ENCODE assay signal across 8 mouse cellular contexts in genomic region chr1:64337619-64338574, GRCm38 (mm10).
A peak's percentile ranks its signal among the peaks of the same experiment; 100 is the strongest.
DNase-seq lines count a peak whose midpoint lies in the region; ATAC-seq and TF ChIP-seq lines count a peak whose summit lies in the region.

No protein-coding gene starts in this region.

- no peak overlapping the region for H3K9ac ChIP-seq in midbrain, embryonic 13.5 days (replicated peaks)

- H3K4me3 ChIP-seq in testis, adult 2 months (ENCODE audit: control insufficient read depth, low read depth, low read length): peak overlapping the region; percentile 18
- H3K4me3 ChIP-seq in midbrain, embryonic 13.5 days (replicated peaks): no peak overlapping the region

- no peaks in the 10 kb centered on the region for H3K36me3 ChIP-seq in testis, adult 2 months (ENCODE audit: control insufficient read depth, insufficient read depth, low read length)
- no peaks in the 10 kb centered on the region for H3K36me3 ChIP-seq in midbrain, embryonic 13.5 days

- TF ChIP-seq CTCF in testis, adult 2 months (IDR thresholded peaks at IDR 0.05; ENCODE audit: control insufficient read depth, insufficient read depth, insufficient replicate concordance, low read depth, low read length): no peak

- H3K4me2 ChIP-seq in midbrain, embryonic 13.5 days (replicated peaks): peak overlapping the region; percentile 25

- ATAC-seq in granulocyte monocyte progenitor cell, adult 5-6 weeks (replicated peaks; ENCODE audit: poor library complexity, severe bottlenecking): peak; percentile 71
- ATAC-seq in midbrain, embryonic 13.5 days: peak; percentile 80

- no peaks in the 10 kb centered on the region for H3K9me3 ChIP-seq in midbrain, embryonic 13.5 days

- DNase-seq in testis, postnatal 14 days (ENCODE audit: low spot score): no peak
- DNase-seq in layer of hippocampus, adult 18-20 months (ENCODE audit: low spot score in 2 of 2): no peak
- no peak for DNase-seq in thymus, adult 18-20 months
- no peak for DNase-seq in gastrocnemius, postnatal 14 days
- DNase-seq in cerebellum, postnatal 36 days: no peak

- TF ChIP-seq POLR2A in testis, adult 2 months (IDR thresholded peaks at IDR 0.05; ENCODE audit: control insufficient read depth, low read depth, low read length): no peak

- peaks cover 4% of the 10 kb centered on the region for H3K4me1 ChIP-seq in testis, adult 2 months (ENCODE audit: control insufficient read depth, insufficient read depth, low read length)
- H3K4me1 ChIP-seq in midbrain, embryonic 13.5 days (replicated peaks): peaks cover 13% of the 10 kb centered on the region

- no peaks in the 10 kb centered on the region for H3K27me3 ChIP-seq in testis, adult 2 months (ENCODE audit: control insufficient read depth, insufficient read depth, low read length)
- no peaks in the 10 kb centered on the region for H3K27me3 ChIP-seq in midbrain, embryonic 13.5 days

- H3K27ac ChIP-seq in testis, adult 2 months (ENCODE audit: control insufficient read depth, insufficient read depth, low read depth, low read length): no peak overlapping the region
- H3K27ac ChIP-seq in midbrain, embryonic 13.5 days: peak overlapping the region; percentile 26

- WGBS in midbrain, embryonic 13.5 days: 38% methylated on average over 25 of the region's 25 CpGs

- intact Hi-C loops in gastrocnemius, postnatal 14 days (cut with DNase I; ENCODE audit: low total_unique reads): no loop called here
